Mouse (Mus musculus): Measurements from ENCODE around the gene Casq2. TPM values are rescaled to one million over a fixed set of nuclear protein-coding genes. Genes with fewer than 3 reads are reported as not detected.

Gene Casq2
- total and polyA plus RNA-seq, 3 experiments, result not detected

DNA sequence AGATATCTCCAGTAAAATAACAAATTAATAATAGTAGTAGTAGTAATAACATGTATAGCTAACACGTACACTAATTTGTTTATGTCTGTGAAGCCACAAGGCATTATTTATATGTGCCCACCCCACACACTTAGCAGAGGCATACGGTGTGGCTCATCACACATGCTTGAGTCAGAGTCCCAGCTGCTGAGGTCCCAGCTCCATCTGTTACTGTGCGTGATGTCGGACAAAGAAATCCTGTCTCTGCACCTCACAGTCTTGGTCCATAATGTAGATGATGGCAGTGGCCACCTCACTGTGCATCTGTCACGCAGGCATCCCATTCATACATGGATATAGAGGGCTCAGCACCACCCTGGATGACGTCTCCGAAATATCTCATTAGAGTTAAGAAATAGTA is 15.9 kb upstream of the Casq2 start:
- H3K9ac ChIP-seq (ENCODE audit: control insufficient read depth, low read depth, low read length, poor library complexity, severe bottlenecking), result no peak overlapping the region

DNA sequence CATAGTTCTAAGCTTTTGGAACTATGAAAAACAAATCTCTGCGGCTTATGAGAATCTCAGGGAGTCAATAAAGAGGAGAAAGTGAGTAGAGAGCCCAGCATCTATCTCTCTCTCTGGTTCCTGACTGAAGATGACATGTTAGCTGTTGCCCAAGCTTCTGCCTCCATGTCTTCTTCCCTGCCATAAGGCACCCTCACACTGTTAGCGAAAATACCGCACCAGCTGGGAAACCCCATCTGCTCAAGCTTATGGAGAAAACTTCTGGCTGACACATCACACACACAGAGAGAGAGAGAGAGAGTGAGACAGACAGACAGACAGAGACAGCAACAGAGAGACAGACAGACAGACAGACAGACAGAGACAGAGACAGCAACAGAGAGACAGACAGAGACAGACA is 15.2 kb upstream of the Casq2 start:
- Histone ChIP-seq H3K36me3 (ENCODE audit: control insufficient read depth in 1 of 2, insufficient read depth in 2 of 2, low read length in 2 of 2) (no peaks in the 10 kb centered on the region), H3K79me2 (ENCODE audit: control insufficient read depth, insufficient read depth, low read length, poor library complexity) (no peaks in the 10 kb centered on the region), H3K9ac (ENCODE audit: control insufficient read depth, low read depth, low read length, poor library complexity, severe bottlenecking) (no peak overlapping the region), H3K4me3 (ENCODE audit: control insufficient read depth in 1 of 2, insufficient read depth in 1 of 2, low read depth in 2 of 2, low read length in 2 of 2) (no peak overlapping the region), H3K27ac (ENCODE audit: control insufficient read depth, low read depth, low read length) (no peak overlapping the region), H3K4me1 (ENCODE audit: control insufficient read depth in 1 of 2, insufficient read depth in 2 of 2, low read length in 2 of 2) (no peaks in the 10 kb centered on the region), H3K27me3 (ENCODE audit: control insufficient read depth in 1 of 2, insufficient read depth in 2 of 2, low read length in 2 of 2) (no peaks in the 10 kb centered on the region), H3K9me3 (replicated peaks; ENCODE audit: insufficient read depth, low read length) (no peaks in the 10 kb centered on the region)
- no peak for DNase-seq (ENCODE audit: low read depth, low spot score)
- TF ChIP-seq JUND (IDR thresholded peaks at IDR 0.05; ENCODE audit: low read depth, low read length) (no peak), MXI1 (IDR thresholded peaks at IDR 0.05; ENCODE audit: low read depth, low read length) (no peak), CHD2 (IDR thresholded peaks at IDR 0.05; ENCODE audit: low read length) (no peak), TCF12 (IDR thresholded peaks at IDR 0.05; ENCODE audit: low read depth, low read length) (no peak), HCFC1 (IDR thresholded peaks at IDR 0.05; ENCODE audit: low read depth, low read length) (no peak), KAT2A (conservative IDR thresholded peaks at IDR 0.05; ENCODE audit: low read depth, low read length) (no peak)

More for the DNA sequence above, 15.9 kb upstream of the Casq2 start:
- Histone ChIP-seq H3K9me3 (replicated peaks; ENCODE audit: insufficient read depth, low read length) (no peaks in the 10 kb centered on the region), H3K36me3 (ENCODE audit: control insufficient read depth in 1 of 2, insufficient read depth in 2 of 2, low read length in 2 of 2) (no peaks in the 10 kb centered on the region), H3K4me1 (ENCODE audit: control insufficient read depth in 1 of 2, insufficient read depth in 2 of 2, low read length in 2 of 2) (no peaks in the 10 kb centered on the region), H3K79me2 (ENCODE audit: control insufficient read depth, insufficient read depth, low read length, poor library complexity) (no peaks in the 10 kb centered on the region), H3K27ac (ENCODE audit: control insufficient read depth, low read depth, low read length) (no peak overlapping the region), H3K27me3 (ENCODE audit: control insufficient read depth in 1 of 2, insufficient read depth in 2 of 2, low read length in 2 of 2) (no peaks in the 10 kb centered on the region), H3K4me3 (ENCODE audit: control insufficient read depth in 1 of 2, insufficient read depth in 1 of 2, low read depth in 2 of 2, low read length in 2 of 2) (no peak overlapping the region)
- DNase-seq (ENCODE audit: low read depth, low spot score), result no peak
- TF ChIP-seq ZNF384 (IDR thresholded peaks at IDR 0.05; ENCODE audit: low read depth, low read length) (no peak), KAT2A (conservative IDR thresholded peaks at IDR 0.05; ENCODE audit: low read depth, low read length) (no peak), MEF2A (IDR thresholded peaks at IDR 0.05; ENCODE audit: extremely low read depth, insufficient replicate concordance, low read depth, low read length, poor library complexity, severe bottlenecking) (no peak), ETS1 (IDR thresholded peaks at IDR 0.05; ENCODE audit: low read depth, low read length) (no peak), POLR2AphosphoS5 (IDR thresholded peaks at IDR 0.05; ENCODE audit: borderline replicate concordance, low read depth, low read length) (no peak), CHD1 (IDR thresholded peaks at IDR 0.05; ENCODE audit: low read depth, low read length) (no peak), POLR2A (IDR thresholded peaks at IDR 0.05; ENCODE audit: control insufficient read depth in 1 of 2, insufficient read depth in 1 of 2, low read depth in 1 of 2, low read length in 2 of 2, poor library complexity in 1 of 2) (no peak), ZMIZ1 (IDR thresholded peaks at IDR 0.05; ENCODE audit: low read depth, low read length) (no peak), ELF1 (IDR thresholded peaks at IDR 0.05; ENCODE audit: low read depth, low read length) (no peak), TBP (IDR thresholded peaks at IDR 0.05; ENCODE audit: low read depth, low read length) (no peak), CTCF (IDR thresholded peaks at IDR 0.05 in 2 of 3, conservative IDR thresholded peaks at IDR 0.05 in 1 of 3; ENCODE audit: control insufficient read depth in 1 of 3, insufficient read depth in 1 of 3, low read depth in 2 of 3, low read length in 3 of 3, poor library complexity in 1 of 3, severe bottlenecking in 1 of 3) (no peak), CHD2 (IDR thresholded peaks at IDR 0.05; ENCODE audit: low read length) (no peak), SMC3 (IDR thresholded peaks at IDR 0.05; ENCODE audit: low read depth, low read length) (no peak), MYB (IDR thresholded peaks at IDR 0.05; ENCODE audit: low read depth, low read length) (no peak), E2F4 (IDR thresholded peaks at IDR 0.05; ENCODE audit: borderline replicate concordance, low read depth, low read length) (no peak)

Measured in MEL (cell line).